Mouse (Mus musculus) testis, postnatal 10 days (tissue): Measurements from ENCODE around the gene Degs1.
"Not testable (repeated sequence)": the region's sequence is repeated elsewhere in the genome, so short reads cannot be mapped to it uniquely, and the experiment has no call there.

ENCODE experiments used
- DNase-seq: peaks from one replicate; pipeline ENCODE4 v3.0.0; 2021; ENCODE audit warnings: low spot score

Gene Degs1

DNA sequence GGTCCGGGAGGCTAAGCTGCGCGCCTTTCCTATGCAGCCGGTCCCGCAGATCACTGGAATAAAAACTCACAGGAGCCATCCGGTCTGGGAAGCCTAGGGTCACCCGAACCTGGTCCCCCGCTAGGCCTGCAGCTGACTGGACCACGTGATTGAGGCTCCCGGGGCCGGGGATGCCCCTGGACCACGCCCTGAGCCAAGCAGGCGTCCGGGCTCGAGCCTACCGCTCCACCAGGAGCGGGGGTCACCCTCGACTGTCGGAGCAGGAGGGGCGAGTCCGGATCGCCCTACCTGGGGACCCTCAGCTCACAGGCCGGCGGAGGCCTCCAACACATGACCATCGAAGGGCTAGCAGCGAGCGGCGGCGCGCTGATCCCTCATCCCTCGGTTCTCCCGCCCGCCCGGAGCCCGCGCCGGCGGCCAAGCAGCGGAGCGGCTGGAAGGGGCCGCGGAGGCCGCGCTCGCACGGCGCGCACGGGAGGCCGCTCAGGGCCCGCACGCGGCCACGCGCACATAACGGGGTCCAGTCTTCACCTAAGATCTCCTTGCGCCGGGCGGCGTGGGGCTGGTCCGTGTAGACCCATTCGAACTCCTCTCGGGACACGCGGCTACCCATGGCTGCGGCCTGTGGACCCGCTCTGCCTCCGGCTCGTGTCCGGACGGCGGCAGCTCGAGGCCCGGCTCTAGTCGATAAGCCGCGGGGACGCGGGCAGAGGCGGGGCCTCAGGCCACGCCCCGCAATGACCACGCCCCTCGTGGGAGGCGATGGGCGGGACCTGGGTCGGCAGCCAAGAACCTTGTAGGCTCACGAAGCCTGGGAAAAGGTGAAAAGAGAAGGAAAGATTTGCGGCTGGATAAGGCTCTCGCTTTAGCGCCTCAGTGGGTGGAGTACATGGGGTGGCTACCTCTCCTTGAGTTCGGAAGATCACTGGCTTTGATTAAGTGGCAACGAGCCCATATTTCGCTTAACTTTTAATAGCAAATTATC, at the start of gene Degs1:
Gene Degs1 (minus strand): TSS at position 714 of the 985 bp plus-strand sequence.
- peak; percentile 97 for DNase-seq

- DNase-seq: no peak
Measured at GRCm38 (mm10) chr1:182325919-182326318, 43.3 kb upstream of the Degs1 start.

DNA sequence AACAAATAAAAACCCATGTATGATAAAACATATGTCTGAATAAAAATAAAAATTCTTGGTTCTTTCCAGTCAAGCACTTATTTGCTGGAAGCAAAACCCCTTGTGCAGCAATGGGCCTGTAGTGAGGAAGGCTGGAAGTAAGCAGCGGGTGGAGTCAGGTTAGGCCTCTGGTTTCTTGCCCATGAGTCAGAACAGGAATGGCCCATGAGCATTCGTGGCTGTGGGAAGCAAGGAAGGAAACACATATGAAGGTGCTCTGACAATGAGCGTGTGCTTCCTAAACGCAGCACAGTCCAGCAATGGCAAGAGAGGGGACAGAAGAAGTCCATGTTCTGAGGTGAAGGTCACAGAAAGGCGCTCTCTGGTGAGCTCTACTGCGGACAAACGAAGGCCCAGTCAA, 41.9 kb upstream of the Degs1 start:
- no peak for DNase-seq

DNA sequence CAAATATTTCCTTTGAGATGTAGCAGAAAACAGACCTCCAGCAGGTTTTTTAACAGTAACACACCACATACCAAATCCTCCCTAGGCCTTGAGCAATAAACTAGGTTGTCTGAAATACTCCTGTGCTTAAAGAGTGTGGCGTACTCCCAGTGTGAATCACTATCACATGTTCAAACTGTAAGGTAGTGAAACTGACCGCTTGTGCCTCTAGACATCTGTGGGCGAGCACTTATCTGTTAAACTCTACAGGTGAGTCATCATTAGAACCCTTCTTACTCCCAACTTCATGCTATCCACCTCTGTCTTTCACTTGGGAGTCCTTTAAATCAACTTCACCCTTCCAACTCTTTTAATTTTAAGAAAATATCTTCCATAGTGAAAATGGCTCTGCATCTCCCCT, 40.5 kb upstream of the Degs1 start:
- no peak for DNase-seq

DNA sequence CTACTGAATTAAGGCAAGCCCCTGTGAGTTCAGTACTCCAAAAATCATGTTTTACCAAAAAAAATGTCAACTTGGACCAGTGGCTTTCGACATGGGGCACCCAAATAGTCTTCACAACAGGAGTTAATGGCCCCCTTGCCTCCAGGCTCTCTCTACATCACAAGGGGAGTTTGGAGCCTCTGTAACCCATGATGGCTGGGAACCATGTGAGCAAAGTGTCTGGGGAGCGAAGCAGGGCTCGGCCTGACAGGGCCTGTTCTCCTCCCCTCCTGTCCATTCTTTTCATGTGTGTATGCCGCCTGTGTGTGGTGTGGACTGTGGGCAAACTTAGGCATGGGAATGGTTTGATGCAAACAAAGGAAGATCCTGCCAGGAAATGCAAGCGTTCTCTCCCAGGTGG, 31.6 kb upstream of the Degs1 start:
- DNase-seq: no peak

- DNase-seq: no peak
Measured at GRCm38 (mm10) chr1:182313181-182313580, 30.6 kb upstream of the Degs1 start.

DNA sequence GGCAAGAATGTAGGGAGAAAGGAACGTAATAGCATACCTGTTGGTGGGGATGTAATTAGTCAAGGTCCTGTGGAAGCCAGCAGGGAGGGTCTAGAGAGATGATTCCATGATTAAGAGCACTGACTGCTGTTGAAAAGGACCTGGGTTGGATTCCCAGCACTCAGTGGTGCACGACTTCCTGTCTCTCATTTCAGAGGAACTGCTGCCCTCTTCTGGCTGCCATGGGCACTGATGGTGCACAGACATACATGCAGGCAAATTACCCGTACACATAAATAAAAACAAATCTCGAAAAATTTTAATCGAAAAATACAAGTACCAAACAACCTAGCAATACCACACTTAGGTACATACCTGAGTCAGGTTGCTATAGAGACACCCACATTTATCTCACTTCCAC, 28.8 kb upstream of the Degs1 start:
- no peak for DNase-seq

- no peak for DNase-seq
Measured at GRCm38 (mm10) chr1:182310316-182310715, 27.7 kb upstream of the Degs1 start.

DNA sequence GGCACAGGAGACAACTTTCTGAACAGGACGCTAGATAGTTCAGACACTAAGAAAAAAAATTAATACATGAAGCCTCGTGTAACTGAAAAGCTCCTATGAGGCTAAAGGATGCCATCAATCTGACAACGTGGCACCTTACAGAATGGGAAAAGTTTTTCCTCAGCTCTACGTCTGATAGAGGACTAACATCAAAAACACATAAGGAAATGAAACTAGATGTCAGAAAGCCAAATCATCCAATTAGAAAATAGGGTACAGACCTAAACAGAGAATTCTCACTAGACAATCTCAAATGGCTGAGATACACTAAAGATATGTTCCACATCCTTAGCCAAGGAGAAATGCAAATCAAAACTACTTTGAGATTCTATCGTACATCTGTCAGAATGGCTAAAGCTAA, 26.8 kb upstream of the Degs1 start:
- no peak for DNase-seq

- no peak for DNase-seq
Measured at GRCm38 (mm10) chr1:182302916-182303315, 20.3 kb upstream of the Degs1 start.

DNA sequence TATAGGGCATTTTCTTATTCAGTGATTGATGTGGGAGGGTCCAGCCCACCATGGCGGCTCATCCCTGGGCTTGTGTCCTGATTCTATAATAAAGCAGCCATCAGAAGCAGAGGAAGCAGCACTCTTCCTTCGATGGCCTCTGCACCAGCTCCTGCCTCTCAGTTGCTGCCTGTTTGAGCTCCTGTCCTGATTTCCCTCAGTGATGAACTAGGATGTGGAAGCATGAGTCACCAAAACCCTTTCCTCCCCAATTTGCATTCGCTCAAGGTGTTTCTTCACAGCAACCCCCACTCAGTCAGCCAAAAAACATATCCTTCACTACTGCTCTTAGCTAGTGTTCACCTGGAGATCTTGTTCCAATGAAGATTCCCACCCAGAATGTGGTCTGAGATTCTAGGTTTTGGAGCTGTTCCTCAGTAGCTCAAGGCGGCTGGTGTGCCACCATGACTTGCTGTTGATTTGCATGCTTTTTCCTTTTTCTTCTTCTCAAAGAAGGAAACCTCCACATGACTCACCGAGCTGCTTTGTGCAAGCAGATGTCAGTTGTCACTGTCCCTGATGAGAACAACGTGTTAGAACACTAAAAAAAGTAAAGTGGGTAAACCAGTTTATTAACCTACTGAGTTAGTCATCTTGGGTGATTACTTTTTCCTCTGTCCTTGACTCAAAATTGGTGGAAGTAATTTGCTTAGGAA, 19.7 kb upstream of the Degs1 start:
- no peak for DNase-seq

GRCm38 (mm10) chr1:182297821-182298220, 15.2 kb upstream of the Degs1 start:
- no peak for DNase-seq

GRCm38 (mm10) chr1:182297246-182297645, 14.6 kb upstream of the Degs1 start:
- no peak for DNase-seq

DNA sequence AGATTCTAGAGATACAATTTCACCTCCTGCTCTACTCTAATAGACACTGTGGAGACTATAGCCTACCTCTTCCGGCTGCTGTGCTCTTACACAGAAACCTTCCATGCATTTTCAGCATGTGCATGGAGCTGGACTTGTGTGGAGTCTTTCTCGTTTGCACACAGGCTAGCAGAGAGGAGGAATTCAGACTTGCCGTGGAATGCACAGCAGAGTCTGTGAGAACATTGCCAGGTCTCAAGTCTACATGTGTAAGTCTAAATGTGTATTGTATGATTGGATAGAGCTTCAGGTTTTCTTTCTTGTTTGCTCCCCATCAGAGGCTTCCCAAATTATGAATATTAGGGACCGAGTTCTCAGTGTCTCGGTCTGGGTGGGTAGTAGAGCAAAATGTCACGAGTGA, 14.2 kb upstream of the Degs1 start:
- no peak for DNase-seq

- DNase-seq: no peak
Measured at GRCm38 (mm10) chr1:182296141-182296540, 13.5 kb upstream of the Degs1 start.

- no peak for DNase-seq
Measured at GRCm38 (mm10) chr1:182292291-182292690, 9.7 kb upstream of the Degs1 start.

DNA sequence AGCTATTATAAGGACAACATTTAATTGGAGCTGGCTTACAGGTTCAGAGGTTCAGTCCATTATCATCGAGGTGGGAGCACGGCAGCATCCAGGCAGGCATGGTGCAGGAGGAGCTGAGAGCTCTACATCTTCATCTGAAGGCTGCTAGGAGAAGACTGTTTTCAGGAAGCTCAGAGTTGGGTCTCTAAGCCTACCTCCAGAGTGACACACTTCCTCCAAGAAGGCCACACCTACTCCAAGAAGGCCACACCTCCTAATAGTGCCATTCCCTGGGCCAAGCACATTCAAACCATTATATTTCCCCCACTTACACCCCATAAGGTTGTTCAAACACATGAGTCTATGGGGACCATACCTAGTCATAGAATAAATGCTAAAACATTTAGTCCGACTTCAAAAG, 8.1 kb upstream of the Degs1 start:
- not testable (repeated sequence) for DNase-seq

GRCm38 (mm10) chr1:182289781-182290180, 7.2 kb upstream of the Degs1 start:
- DNase-seq: no peak

GRCm38 (mm10) chr1:182288601-182289000, 6.0 kb upstream of the Degs1 start:
- peak; percentile 12 for DNase-seq

DNA sequence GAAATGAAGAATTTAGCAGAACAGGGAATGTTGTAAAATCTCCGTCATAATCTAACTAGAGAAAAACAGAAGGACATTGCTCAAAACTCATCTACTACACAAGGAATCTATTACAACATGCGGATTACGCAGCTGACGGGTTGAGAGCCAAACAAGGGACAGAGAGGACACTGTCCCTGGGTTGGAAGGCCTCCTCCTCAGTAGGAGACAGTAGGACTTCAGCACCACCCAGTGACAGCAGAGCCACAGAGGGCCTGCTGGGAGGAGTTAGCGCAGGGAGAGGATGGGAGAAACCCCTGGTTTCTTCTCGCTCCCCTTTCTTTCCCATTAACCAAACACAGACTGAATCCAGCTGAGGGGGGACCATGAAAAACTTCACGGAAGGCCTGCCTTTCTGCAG, 5.2 kb upstream of the Degs1 start:
- no peak for DNase-seq

GRCm38 (mm10) chr1:182284795-182285194, 2.2 kb upstream of the Degs1 start:
- no peak for DNase-seq

DNA sequence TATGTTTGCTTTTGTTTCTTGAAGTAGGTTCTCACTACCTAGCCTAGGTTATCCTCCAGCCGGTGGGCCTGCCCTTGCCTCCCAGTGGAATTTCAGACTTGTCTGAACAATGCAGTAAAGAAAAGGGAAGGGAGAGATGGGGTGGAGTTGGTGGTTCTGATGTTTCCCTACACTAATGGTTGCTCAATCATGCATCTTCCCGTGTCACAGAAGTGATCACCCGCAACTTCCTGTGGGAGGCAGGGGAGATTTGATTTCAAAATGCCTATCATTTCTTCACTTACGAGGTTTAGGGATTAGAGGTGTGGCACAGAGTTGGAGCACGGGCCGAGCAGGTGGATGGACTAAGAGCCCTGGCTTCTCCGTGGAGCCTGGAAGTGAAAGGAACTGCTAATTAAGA, 627 bp upstream of the Degs1 start:
- peak; percentile 38 for DNase-seq

- DNase-seq: peak; percentile 42
Measured at GRCm38 (mm10) chr1:182281251-182281711, 1.3 kb downstream of the Degs1 start.
